ENCODE assay signal across 8 mouse cellular contexts in the genomic region with DNA sequence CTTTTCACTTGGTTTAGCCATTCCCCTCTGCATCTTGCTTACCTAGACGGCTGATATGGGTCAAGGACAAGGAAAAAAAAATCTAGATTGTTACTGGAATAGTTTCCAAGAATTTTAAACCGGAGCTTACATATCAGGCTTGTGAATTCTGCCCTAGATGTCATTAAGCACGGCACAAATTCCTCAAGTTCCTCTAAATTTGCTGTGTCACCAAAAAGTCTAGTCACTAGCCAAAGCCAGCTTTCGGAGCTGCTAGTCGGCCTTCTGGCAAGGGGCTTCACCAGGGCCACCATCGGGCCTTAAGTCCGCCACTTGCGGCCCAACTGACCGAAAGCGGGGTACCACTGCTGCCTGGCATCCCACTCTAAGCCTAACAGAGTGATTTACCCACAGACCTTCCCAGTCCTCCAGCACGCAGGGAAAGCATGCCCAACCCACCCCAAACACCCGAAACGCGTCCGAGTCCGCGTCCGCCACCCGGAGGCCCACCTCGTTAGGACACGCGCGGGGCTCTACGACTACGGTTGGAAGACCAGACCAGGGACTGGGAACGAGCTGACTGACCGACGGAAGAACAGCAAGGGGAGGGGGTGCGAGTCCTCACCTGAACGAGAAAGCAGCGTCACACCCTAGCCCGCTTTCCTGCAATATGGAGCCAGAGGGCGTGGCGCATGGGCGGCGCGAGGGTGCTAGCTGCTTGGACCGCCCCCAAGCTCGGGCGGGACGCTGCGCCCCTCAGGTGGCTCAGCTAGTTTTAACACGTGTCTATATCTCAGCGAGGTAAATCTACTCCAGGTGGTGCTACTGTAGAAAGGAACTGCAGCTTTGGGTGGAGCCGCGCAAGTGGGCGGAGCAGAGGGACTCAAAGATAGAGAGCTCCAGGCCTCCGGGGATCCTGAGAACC. TPM values are rescaled to one million over a fixed set of nuclear protein-coding genes. Genes with fewer than 3 reads are reported as not detected.
A peak's percentile ranks its signal among the peaks of the same experiment; 100 is the strongest.
DNase-seq lines count a peak whose midpoint lies in the region; ATAC-seq and TF ChIP-seq lines count a peak whose summit lies in the region.

A gene (minus strand): TSS at position 843 of the 904 bp plus-strand sequence.

- DNase-seq in MEL-GATA-1-ER (ENCODE audit: extremely low read depth, low read depth): peak; percentile 46
- peak; percentile 61 for DNase-seq in cerebellum, adult 8-10 months
- peak; percentile 72 for DNase-seq in forelimb bud, embryonic 11.5 days (ENCODE audit: low read depth, low spot score)
- DNase-seq in layer of hippocampus, adult 9-11 months: peak; percentile 81
- DNase-seq in lung, postnatal 0 days (ENCODE audit: low spot score): peak; percentile 93
- peak; percentile 78 for DNase-seq in ovary, postnatal 36 days (ENCODE audit: low spot score)
- peak; percentile 80 for DNase-seq in thymus, postnatal 25 days

- WGBS in lung, postnatal 0 days: under 1% methylated on average over 48 of the region's 48 CpGs

- no peaks in the 10 kb centered on the region for H3K27me3 ChIP-seq in lung, postnatal 0 days (replicated peaks; ENCODE audit: insufficient read depth, low read length)

- no peaks in the 10 kb centered on the region for H3K36me3 ChIP-seq in lung, postnatal 0 days (ENCODE audit: insufficient read depth, low read length)

- peak; percentile 50 for TF ChIP-seq CTCF in lung, postnatal 0 days (IDR thresholded peaks at IDR 0.05)

- peak within 1 kb of the TSS; percentile 82 for H3K4me2 ChIP-seq in lung, postnatal 0 days (replicated peaks; ENCODE audit: low read depth, low read length)

- H3K9me3 ChIP-seq in lung, postnatal 0 days (ENCODE audit: low read length): no peaks in the 10 kb centered on the region

- ATAC-seq in hematopoietic stem cell, adult 5-6 weeks (replicated peaks in 1 of 2; ENCODE audit: insufficient read depth in 1 of 2, low FRiP score in 2 of 2, low TSS enrichment in 1 of 2, low read depth in 1 of 2, poor library complexity in 2 of 2, severe bottlenecking in 2 of 2): peak; percentile 87 to 92
- peak; percentile 91 for ATAC-seq in lung, postnatal 0 days

- peak within 1 kb of the TSS; percentile 93 for H3K27ac ChIP-seq in lung, postnatal 0 days (ENCODE audit: low read length)

- peak within 1 kb of the TSS; percentile 84 for H3K4me3 ChIP-seq in lung, postnatal 0 days (ENCODE audit: low read depth, low read length)

- no peak for TF ChIP-seq EP300 in lung, postnatal 0 days (IDR thresholded peaks at IDR 0.05)

- H3K9ac ChIP-seq in lung, postnatal 0 days (replicated peaks; ENCODE audit: low read depth): peak within 1 kb of the TSS; percentile 76

- H3K4me1 ChIP-seq in lung, postnatal 0 days (ENCODE audit: insufficient read depth, low read depth, low read length): 0 out of 2 replicates have a peak, but pooled peaks cover 3% of the 10 kb centered on the region

RNA-seq across cellular contexts. Expression of the gene that starts here (rescaled TPM):
- total RNA-seq in hematopoietic stem cell, adult 5-6 weeks (2017): 70.9 and 80.2 TPM in 2 replicates
- 52.9 and 56.9 TPM in 2 replicates for polyA plus RNA-seq in lung, postnatal 0 days (2015; fragmentation: Nextera tagmentation; extraction: Ambion mirVana)

Comparison
In these comparisons a context has a peak if more than half of its experiments do, and no peak if none do; other contexts are left out.
1. Peak in every context shown above with its lines: DNase-seq, ATAC-seq, H3K4me3 ChIP-seq and H3K27ac ChIP-seq.